Mouse (Mus musculus) adrenal gland, postnatal 4 days (tissue): ENCODE measurements around the gene Tmem266. TPM values are rescaled to one million over a fixed set of nuclear protein-coding genes. Genes with fewer than 3 reads are reported as not detected.

Source experiments
- DNase-seq, 2 experiments: peaks; one replicate each; pipeline ENCODE4 v3.0.0; 2021 to 2022; ENCODE audit warnings: low spot score in 2 of 2, mixed read lengths in 2 of 2
- total RNA-seq, 2 experiments: library from RNA; stranded (reverse); gene quantifications; 2 replicates each; pipeline ENCODE4 v1.2.3; 2021

Gene Tmem266
- total RNA-seq, 2 experiments from 2014 or later, result 1.7 TPM

DNA sequence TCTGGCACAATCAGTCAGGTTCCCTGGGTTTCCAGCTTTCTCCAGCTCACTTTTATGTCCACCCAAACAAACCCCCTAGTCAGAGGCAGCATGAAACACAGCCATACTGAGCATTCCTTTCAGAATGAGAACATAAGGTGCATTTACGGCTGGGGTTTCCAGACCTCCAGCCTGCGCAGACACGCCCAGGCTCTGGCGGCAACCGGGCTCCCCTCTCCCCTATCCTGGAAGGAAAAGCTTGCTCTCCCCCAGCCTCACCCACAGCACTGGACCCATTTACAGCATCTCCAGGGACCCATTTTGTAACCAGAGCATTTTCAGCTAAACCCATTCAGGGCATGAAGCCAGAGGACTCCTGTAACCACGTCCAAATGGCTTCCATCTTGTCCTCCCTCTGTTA is 123.3 kb downstream of the Tmem266 start:
- DNase-seq, result no peak

DNA sequence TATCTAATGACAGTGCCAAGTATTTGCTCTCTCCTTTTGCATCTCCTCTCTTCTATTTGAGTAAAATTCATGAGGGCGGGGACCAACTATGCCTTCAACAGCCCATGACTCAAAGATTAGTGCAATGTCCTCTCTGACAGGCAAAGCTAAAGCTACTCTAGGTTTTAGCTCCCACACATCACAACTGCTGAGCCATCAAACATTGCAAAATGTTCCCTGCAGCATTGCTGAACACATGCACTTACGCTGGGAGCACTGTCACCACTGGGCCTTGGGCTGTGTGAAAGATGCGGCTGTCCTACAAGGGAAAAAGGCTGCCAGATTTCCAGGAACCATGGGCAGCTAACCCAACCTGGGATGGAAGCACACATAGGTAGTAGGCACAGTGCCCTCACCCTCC is 124.7 kb downstream of the Tmem266 start:
- no peak for DNase-seq

DNA sequence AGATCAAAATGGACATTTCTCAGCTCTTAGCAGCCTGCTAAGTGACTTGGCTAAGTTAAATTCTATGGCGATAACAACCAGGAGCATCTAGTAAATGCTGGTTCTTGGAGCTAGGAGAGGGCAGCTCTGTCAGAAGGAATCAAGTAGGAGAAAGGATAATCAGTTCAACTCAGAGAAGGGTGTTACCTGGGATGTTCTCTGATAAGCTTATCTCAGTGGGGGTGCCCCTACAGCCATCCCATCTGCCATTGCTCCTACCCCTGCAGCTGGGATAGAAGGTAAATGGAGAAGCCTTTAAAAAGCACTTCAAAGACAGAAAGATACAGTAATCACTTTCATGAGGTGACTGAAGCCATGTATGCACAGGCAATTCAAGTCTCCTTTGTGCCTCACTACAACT is 126.2 kb downstream of the Tmem266 start:
- DNase-seq, result no peak

DNA sequence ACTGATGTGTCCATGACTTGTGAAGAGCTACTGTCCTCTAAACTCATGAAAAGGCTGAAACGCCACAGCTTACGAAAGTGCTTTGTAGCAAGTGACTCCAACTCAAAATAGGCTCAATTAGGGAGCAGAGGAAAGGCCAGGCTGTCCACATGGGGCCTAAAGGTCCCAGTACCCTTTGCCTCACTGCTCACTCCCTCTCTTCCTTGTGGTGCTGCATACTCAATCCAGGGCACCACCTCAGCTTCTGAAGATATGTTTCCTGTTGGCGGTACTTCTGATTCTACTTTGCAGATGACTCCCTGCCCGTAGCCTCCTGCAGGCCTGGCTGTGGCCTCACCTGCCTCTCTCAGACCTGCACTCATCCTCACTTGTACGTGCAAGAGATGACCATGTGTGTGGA is 126.7 kb downstream of the Tmem266 start:
- no peak for DNase-seq

DNA sequence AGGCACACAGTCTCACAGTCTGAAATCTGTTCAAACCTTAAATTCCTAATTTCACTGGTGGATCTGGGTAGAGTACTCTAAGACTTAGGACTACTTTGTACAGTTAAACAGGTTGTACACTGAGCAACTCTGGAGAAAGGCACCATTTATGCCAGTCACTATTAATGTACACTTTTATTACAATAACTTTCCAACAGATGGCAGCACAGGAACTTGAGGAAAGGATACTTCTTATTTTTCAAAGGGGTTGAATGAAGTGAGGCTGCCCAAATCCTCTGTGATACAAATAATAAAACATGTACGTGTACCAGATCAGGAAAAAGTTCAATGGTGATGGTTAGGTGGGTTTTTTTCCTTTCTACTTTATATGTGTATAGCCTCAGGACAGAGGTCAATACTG is 141.7 kb downstream of the Tmem266 start:
- no peak for DNase-seq

DNA sequence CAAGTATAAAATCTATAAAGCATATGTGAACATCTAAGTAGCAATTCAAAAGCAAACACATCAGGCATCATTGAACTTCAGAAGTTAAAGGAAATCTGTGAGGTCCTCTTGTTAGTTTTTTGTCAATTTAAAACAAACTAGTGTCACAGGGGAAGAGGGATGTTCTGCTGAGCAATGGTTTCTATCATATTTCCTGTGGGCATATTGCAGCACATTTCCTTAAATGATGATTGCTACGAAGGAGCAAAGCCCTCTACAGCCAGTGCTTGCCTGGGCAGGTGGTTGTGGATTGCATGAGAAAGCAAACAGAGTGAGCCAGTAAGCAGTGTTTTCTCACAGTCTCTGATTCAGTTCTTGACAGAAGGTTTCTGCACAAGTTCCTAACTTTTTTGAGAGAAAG is 149.4 kb downstream of the Tmem266 start:
- no peak for DNase-seq

DNA sequence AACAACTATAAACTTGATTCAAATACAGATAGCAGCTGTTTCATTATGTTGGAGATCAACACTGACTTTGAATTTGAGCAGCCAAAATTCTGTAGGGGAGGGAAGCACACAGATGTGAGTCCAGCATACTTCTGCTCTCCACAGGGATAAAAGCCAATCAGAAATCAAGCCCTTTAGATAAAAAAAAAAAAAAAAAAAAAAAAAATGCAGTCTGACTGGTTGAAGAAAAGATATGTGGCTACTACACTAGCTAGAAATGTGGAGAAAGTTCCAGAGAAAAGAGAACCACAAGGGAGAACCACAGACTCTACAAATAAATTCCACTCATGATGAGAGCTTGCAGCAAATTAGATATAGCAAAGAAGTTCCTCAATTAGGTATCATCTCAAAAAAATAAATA is 152.0 kb downstream of the Tmem266 start:
- DNase-seq, result no peak

DNA sequence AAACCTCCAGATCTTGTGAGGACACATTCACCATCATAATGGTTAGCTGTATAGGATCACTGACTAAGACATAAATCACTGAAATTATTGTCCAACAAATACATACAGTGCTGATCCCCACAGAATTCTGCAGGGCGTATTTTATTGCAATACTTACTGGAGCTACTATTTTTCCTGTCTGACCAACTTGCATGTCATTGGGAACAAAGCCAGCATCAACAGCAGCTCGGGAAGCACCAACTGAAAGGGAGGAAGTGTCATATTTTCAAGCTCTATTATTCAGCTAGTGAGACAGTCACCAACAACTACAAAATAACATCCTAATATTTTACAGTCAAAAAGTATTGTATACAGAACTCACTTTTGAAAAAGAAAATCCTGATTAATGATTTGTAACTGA is 155.4 kb downstream of the Tmem266 start:
- no peak for DNase-seq

Other genes with a start within 250 kb of the Tmem266 start
- 10 to 100 TPM; 40.4 to 45.1 TPM for gene Ube2q2, start 178.1 kb upstream of the Tmem266 start, total RNA-seq
- gene Fbxo22, start 118.0 kb upstream of the Tmem266 start, total RNA-seq, result 10 to 100 TPM; 32.6 to 34.8 TPM
- 1 to 10 TPM; 4.0 to 5.4 TPM for gene Nrg4, start 69 bp upstream of the Tmem266 start, total RNA-seq
- gene Etfa, start 185.3 kb downstream of the Tmem266 start, total RNA-seq, result 100 to 1,000 TPM; 408 to 465 TPM
- gene Isl2, start 211.8 kb downstream of the Tmem266 start, total RNA-seq, result not detected